Mouse (Mus musculus) gonadal fat pad, adult 2 months (tissue): ENCODE results near the gene Sec11a. TPM values are rescaled to one million over a fixed set of nuclear protein-coding genes. Genes with fewer than 3 reads are reported as not detected.

ENCODE experiments used
- DNase-seq: peaks from one replicate; pipeline ENCODE4 v3.0.0-alpha.2; 2012; ENCODE audit warnings: low read depth
- polyA plus RNA-seq: library from polyadenylated mRNA; depleted of rRNA; stranded (reverse); fragments of >200 nt; gene quantifications from 2 replicates; pipeline ENCODE4 v1.2.3, GENCODE M21; 2012; rRNA removed

Sec11a gene
- polyA plus RNA-seq, 1 experiment, result 73.8 TPM

DNA sequence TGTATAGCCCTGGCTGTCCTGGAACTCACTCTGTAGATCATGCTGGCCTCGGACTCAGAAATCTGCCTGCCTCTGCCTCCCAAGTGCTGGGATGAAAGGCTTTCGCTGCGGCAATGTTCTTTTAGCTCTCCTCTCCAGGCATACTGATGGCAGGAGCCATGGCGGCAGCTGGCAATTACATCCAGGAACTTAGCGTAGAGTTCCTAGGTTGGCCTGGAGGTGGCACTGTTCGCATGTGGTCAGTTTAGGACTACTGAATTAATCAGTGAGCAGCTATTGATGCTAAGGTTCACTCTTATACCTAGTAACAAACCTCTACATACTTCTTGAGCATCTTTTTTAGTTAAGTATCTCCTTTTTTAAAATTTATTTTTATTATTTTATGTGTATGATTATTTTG, 90.4 kb downstream of the Sec11a start:
- no peak for DNase-seq

DNA sequence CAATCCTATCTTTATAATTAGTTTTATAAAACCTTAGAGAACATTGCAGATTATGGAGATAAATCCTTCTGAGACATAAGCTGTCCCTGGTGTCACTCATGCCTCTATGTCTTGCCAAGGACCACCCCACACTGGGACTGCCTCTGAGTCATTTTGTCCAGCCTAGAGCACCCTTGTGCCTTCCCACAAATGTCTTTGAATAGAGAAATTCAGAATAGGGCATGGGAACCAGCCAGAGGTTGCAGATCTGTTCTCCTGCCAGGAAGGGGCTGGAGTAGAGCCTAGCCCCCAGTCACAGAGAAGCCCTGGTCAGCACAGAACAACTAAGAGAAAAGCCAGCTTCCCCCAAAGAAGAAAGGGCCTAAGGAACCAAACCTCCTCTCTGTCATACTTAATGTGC, 92.3 kb downstream of the Sec11a start:
- DNase-seq, result no peak

Other genes with a start within 250 kb of the Sec11a start
- 48.9 and 54.4 TPM in 2 replicates for gene Iqgap1, start 121.8 kb downstream of the Sec11a start, polyA plus RNA-seq
- 3.0 and 5.0 TPM in 2 replicates for gene Zscan2, start 86.9 kb downstream of the Sec11a start, polyA plus RNA-seq
- gene Wdr73, start 46.5 kb downstream of the Sec11a start, polyA plus RNA-seq, result 13.6 and 14.2 TPM in 2 replicates
- 9.5 and 12.2 TPM in 2 replicates for gene Nmb, start 42.7 kb downstream of the Sec11a start, polyA plus RNA-seq
- 13.7 and 16.7 TPM in 2 replicates for gene Zfp592, start 45.9 kb upstream of the Sec11a start, polyA plus RNA-seq
- 0.08 and 0.15 TPM in 2 replicates for gene Alpk3, start 109.8 kb upstream of the Sec11a start, polyA plus RNA-seq
- 0.43 and 0.44 TPM in 2 replicates for gene Slc28a1, start 167.0 kb upstream of the Sec11a start, polyA plus RNA-seq